Mouse (Mus musculus) heart, adult 9 months (tissue): ENCODE data around the gene Ccser1.
A peak's percentile ranks its signal among the peaks of the same experiment; 100 is the strongest.

Experiments used
- DNase-seq, 2 experiments: peaks; one replicate each; pipeline ENCODE4 v3.0.0; 2022; ENCODE audit warnings: low spot score in 2 of 2

The Ccser1 gene

GRCm38 (mm10) chr6:61179949-61180755 is at the start of gene Ccser1:
Gene Ccser1, plus strand, starts transcription at chr6:61180324.
- peak; percentile 22 for DNase-seq

- DNase-seq, result no peak
Measured at GRCm38 (mm10) chr6:61136436-61136835, 43.7 kb upstream of the Ccser1 start.

- DNase-seq, result no peak
Measured at GRCm38 (mm10) chr6:61143031-61143430, 37.1 kb upstream of the Ccser1 start.

- DNase-seq, result no peak
Measured at GRCm38 (mm10) chr6:61152924-61153323, 27.2 kb upstream of the Ccser1 start.

DNA sequence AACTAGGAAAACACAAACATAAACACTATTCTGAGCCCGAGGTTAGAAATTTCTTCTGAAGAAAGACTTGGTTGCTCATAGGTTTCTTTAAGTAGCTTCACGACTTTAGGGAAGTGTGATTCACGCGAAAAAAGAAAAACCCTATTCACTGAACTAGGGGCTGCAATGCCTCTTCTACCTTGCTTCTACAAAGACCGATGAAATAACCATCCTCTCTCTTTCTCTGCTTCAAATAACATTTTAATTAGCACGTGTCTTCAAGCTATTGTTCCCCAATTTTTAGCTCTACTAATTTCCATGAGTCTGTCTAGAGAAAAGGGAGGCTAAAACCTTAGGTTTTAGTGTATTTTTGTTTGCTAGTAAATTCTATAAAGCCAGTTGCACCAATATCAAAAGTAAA is 25.5 kb upstream of the Ccser1 start:
- DNase-seq, result no peak

DNA sequence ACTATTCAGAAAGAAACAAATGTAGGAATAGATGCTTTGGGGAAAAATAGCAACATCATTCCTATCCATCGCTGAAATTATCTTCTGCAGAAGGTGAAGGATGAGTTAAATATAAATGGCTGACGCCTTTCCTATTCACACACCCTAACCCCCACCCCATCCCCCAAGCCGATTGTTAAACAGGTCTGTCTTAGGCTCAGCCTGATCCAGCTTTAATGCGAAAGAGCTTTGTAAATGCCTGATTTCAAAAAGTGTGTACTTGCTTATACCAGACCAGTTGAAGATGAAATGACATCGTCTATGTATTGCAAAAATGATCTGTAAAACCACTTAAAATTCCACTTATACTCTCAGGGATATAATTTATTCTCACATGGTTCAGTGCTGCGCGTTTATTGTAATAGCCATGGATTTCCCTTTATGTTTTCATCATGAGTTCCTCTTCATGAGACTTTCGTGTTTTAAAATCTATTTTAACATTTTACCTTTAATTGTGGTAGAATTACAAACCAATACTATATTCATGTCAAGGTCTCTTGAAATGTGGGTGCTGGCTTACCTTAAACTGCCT is 25.0 kb upstream of the Ccser1 start:
- no peak for DNase-seq

DNA sequence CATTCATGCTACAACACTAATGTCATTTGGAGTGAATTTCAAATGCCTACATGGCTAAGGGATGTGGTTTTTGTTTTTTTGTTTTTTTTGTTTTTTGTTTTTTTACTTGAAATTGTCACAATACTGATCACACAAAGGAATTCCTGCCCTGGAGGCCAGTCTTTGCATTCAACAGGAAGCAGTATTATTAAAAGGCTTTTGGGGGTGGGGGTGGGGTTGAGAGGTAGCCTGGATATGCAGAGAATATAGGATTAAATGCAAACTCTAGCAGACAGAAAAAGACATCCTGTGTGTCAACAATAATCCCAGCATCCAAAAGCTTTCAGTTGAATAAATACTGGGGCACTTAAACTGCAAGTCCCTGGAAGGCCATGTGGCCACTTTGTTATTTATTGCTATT is 24.4 kb upstream of the Ccser1 start:
- DNase-seq, result no peak

DNA sequence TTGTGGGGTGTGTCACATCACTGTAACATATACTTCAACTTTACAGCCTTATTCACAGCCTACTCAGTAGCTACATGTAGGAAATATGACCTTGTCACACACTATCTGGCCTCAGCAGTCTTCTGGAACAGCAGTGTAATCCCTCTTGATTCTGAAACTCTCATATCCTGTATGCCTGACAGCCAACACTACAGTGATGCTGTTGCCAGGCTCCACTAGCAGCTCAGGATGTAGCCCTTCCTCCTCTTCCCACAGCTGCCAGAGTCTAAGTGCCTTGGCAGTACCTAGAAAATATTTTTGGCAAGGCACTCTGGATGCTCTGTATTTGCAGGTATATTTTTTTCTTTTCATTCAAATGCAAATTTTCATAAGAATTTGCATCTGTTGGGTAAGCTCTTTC is 18.0 kb upstream of the Ccser1 start:
- no peak for DNase-seq

DNA sequence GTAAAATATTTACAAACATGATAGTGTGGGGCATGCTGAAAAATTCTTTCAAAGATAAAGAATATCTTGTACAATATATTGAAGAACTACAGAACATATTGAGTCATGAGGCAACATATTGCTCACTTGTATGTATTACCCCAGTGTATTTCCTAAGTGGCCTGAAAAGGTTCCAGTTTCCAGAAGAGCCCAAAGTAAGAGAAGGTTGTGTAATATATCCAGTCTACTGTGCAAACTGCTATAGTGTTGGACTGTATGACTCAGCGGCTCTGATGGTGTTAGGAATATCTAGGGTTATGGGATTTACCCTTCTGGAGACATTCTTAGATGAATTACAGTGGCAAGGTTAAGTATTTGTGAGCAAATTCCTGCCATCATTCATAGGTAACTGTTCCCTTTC is 13.2 kb upstream of the Ccser1 start:
- no peak for DNase-seq

DNA sequence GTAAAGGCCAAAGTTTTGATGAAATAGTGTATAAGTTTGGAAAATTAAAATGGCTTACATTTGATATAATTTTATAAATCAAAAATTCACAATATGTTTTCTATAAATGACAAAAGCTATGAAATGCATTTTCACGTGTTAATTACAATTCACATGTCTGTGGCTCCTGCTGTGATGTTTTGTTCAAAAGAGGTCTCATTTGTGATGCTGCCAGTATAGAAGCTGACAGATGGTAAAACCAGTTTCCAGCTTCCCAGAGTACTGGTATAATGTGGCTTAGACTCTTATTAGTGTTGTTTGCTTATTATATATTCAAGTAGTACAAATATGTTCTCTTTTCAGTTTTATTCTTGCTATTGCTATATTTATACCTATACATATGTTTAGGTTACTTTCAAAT is 4.0 kb upstream of the Ccser1 start:
- DNase-seq, result no peak

DNA sequence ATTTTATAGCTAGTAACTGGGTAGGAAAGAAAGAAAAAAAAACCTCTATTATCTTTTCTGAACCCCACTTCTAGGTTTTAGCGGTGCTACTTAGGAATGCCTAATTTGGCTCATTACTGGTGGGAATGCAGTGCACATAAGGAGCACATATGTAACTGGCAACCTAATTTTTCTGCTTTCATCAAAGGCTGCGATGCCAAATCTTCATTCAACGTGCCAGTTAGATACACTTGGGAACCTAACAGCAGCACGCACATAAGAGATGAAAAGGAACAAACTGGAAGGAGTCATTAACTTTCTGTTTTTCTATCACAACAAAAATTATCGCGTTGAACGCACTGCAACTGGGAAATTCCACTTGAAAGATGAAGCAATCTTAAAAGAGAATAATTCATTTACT is 2.6 kb upstream of the Ccser1 start:
- no peak for DNase-seq

- DNase-seq, result no peak
Measured at GRCm38 (mm10) chr6:61179641-61179948, 529 bp upstream of the Ccser1 start.

DNA sequence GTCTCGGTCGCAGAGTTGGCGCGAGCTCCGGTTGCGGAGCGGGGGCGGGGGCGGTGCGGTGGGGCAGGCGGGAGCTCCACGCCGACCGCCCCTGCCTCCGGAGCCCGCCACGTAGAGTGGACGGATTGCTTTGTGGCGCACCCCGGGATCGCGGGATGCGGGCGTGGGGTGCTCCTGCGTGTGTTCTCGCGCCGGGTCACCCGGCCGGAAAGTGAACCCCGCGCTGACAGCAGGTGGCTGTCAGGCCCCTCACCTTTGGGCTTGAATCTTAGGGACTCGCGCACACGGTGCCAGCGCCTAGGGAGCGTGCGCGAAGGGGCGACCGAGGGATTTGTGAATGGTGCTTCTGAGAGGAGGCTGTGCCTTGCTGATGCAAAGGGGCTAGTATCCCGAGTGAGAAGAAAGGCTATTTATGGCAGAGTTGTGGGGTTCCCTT is 650 bp downstream of the Ccser1 start:
- no peak for DNase-seq

DNA sequence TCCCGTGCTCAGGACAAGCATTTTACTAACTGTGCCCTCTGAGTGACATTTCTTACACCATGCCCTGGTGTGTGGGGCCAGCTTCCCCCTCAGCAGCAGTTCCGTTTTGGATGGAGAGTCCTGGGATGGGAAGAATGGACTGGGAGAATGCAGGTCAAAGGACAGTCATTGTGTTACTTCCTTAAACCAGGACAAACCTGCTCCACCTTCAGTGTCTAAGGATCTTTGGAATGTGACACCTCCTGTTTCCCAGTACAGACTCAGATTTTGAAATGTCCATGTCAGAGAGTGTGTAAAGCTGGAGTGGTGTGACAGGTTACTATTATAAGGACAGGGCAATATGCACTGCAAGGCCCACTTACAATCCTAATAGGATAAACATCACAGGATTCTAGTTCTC is 8.9 kb downstream of the Ccser1 start:
- DNase-seq, result no peak

- DNase-seq, result no peak
Measured at GRCm38 (mm10) chr6:61191597-61192386, 11.7 kb downstream of the Ccser1 start.

- DNase-seq, result no peak
Measured at GRCm38 (mm10) chr6:61203344-61203743, 23.2 kb downstream of the Ccser1 start.

DNA sequence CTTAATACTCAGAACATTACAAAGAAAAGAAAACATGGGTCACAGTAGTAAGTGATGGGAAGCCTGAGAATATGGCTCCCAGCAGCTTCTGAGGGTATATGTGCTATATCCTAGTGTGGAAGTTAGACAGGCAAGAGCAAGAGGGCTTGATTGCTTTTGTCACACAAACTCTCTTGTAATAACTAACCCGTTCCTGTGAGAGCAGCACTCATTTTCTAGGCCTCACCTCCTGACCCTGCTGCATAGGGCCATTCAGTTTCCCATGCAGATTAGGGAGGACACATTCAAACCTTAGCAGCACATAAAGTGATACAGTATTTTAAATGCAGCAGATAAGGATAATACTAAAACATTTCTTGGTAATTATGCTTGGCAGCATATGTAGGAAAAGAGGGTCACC is 25.9 kb downstream of the Ccser1 start:
- no peak for DNase-seq

- no peak for DNase-seq
Measured at GRCm38 (mm10) chr6:61206619-61207018, 26.5 kb downstream of the Ccser1 start.

- DNase-seq, result no peak
Measured at GRCm38 (mm10) chr6:61210061-61210737, 30.1 kb downstream of the Ccser1 start.

GRCm38 (mm10) chr6:61215705-61216104 is 35.6 kb downstream of the Ccser1 start:
- DNase-seq, result no peak

- no peak for DNase-seq
Measured at GRCm38 (mm10) chr6:61216514-61216913, 36.4 kb downstream of the Ccser1 start.

DNA sequence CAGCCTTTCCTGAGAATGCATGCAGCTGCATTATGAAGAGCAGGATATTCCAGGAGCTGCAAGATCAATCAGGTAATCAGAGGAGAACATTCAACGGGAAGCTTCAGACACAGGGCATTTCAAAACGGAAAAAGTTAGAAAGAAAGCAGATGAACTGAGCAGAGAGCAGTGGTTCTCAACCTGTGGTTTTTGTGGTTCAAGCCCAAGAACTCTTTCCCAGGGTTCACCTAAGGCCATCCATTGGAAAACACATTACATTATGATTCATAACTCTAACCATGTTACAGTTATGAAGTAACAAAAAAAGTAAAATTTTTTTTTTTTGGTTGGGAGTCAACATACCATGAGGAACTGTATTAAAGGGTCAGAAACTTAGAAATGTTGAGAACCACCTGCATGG is 37.6 kb downstream of the Ccser1 start:
- DNase-seq, result no peak
